In genomic region chr4:45407001-45407702, GRCm38 (mm10) we compare ENCODE assay signal across 9 mouse cellular contexts. TPM values are rescaled to one million over a fixed set of nuclear protein-coding genes. Genes with fewer than 3 reads are reported as not detected.
DNase-seq lines count a peak whose midpoint lies in the region; ATAC-seq lines count a peak whose summit lies in the region.
"Had no signal": no experiment of that assay in that cellular context is flagged by ENCODE, and none has a peak within 500 bp of the region (broad histone marks: within the 10 kb centered on the region; RNA-seq: fewer than 3 reads in every experiment).

No protein-coding gene starts in this region.

- H3K9me3 ChIP-seq in heart, embryonic 15.5 days (replicated peaks), result no peaks in the 10 kb centered on the region
- H3K9me3 ChIP-seq in hindbrain, embryonic 14.5 days (ENCODE audit: control insufficient read depth, low read length), result no peaks in the 10 kb centered on the region
- no peaks in the 10 kb centered on the region for H3K9me3 ChIP-seq in midbrain, embryonic 12.5 days

- H3K27me3 ChIP-seq in heart, embryonic 15.5 days, result no peaks in the 10 kb centered on the region
- no peaks in the 10 kb centered on the region for H3K27me3 ChIP-seq in hindbrain, embryonic 14.5 days (ENCODE audit: control insufficient read depth, insufficient read depth, low read length)
- H3K27me3 ChIP-seq in midbrain, embryonic 12.5 days, result peaks cover 12% of the 10 kb centered on the region

- no peak overlapping the region for H3K27ac ChIP-seq in heart, embryonic 15.5 days
- H3K27ac ChIP-seq in brown adipose tissue, adult 24 weeks (replicated peaks; ENCODE audit: low read depth, low read length), result peak overlapping the region; percentile 83
- H3K27ac ChIP-seq in hindbrain, embryonic 14.5 days, result no peak overlapping the region
- peak overlapping the region; percentile 93; the same call in 1 of the 2 replicates for H3K27ac ChIP-seq in midbrain, embryonic 12.5 days (replicated peaks)

- peak overlapping the region; percentile 98 for H3K9ac ChIP-seq in heart, embryonic 15.5 days
- peak overlapping the region; percentile 98 for H3K9ac ChIP-seq in hindbrain, embryonic 14.5 days
- H3K9ac ChIP-seq in midbrain, embryonic 12.5 days (replicated peaks), result peak overlapping the region; percentile 97

- H3K4me2 ChIP-seq in heart, embryonic 15.5 days, result peak overlapping the region; percentile 87
- H3K4me2 ChIP-seq in hindbrain, embryonic 14.5 days (replicated peaks), result peak overlapping the region; percentile 86
- H3K4me2 ChIP-seq in midbrain, embryonic 12.5 days (replicated peaks), result peak overlapping the region; percentile 60

- ATAC-seq in heart, embryonic 15.5 days (replicated peaks; ENCODE audit: insufficient number of reproducible peaks, insufficient read depth, low FRiP score, low read depth), result no peak
- ATAC-seq in hindbrain, embryonic 14.5 days (ENCODE audit: low FRiP score), result no peak
- no peak for ATAC-seq in midbrain, embryonic 12.5 days (ENCODE audit: low FRiP score, low read depth)

- peak overlapping the region; percentile 97 for H3K4me3 ChIP-seq in heart, embryonic 15.5 days
- peak overlapping the region; percentile 52 for H3K4me3 ChIP-seq in brown adipose tissue, adult 24 weeks (ENCODE audit: insufficient read depth, low read depth, low read length)
- peak overlapping the region; percentile 99 for H3K4me3 ChIP-seq in hindbrain, embryonic 14.5 days (replicated peaks; ENCODE audit: low read length)
- H3K4me3 ChIP-seq in midbrain, embryonic 12.5 days, result peak overlapping the region; percentile 96

- H3K36me3 ChIP-seq in heart, embryonic 15.5 days, result peaks cover 17% of the 10 kb centered on the region
- peaks cover 25% of the 10 kb centered on the region for H3K36me3 ChIP-seq in hindbrain, embryonic 14.5 days (replicated peaks; ENCODE audit: control insufficient read depth, insufficient read depth)
- H3K36me3 ChIP-seq in midbrain, embryonic 12.5 days, result peaks cover 24% of the 10 kb centered on the region

- peaks cover 44% of the 10 kb centered on the region for H3K4me1 ChIP-seq in heart, embryonic 15.5 days (replicated peaks)
- H3K4me1 ChIP-seq in brown adipose tissue, adult 24 weeks (ENCODE audit: control insufficient read depth, insufficient read depth, insufficient read length, low read length), result peaks cover 16% of the 10 kb centered on the region
- peaks cover 17% of the 10 kb centered on the region for H3K4me1 ChIP-seq in hindbrain, embryonic 14.5 days (replicated peaks; ENCODE audit: control insufficient read depth, insufficient read depth, low read length)
- H3K4me1 ChIP-seq in midbrain, embryonic 12.5 days, result peaks cover 29% of the 10 kb centered on the region

- WGBS in heart, embryonic 15.5 days, result 36% methylated on average over 5 of the region's 5 CpGs
- 68% methylated on average over 5 of the region's 5 CpGs for WGBS in hindbrain, embryonic 14.5 days
- WGBS in midbrain, embryonic 12.5 days, result 61% methylated on average over 5 of the region's 5 CpGs

- DNase-seq in heart, adult 8-10 months (ENCODE audit: low spot score), result no peak
- DNase-seq in hindbrain, embryonic 14.5 days (ENCODE audit: low spot score), result no peak
- no peak for DNase-seq in adipocyte (ENCODE audit: low spot score)
- no peak for DNase-seq in layer of hippocampus, postnatal 10 days (ENCODE audit: low spot score in 2 of 2)
- DNase-seq in adrenal gland, adult 18-20 months (ENCODE audit: low spot score in 2 of 2), result no peak
- DNase-seq: thymus, postnatal 4 days had no signal

RNA-seq across cellular contexts. Expression of gene Slc25a51, which starts 1.4 kb away (rescaled TPM):
- 71.7 and 74.2 TPM in 2 replicates for polyA plus RNA-seq in heart, embryonic 15.5 days (2015; fragmentation: Nextera tagmentation; extraction: Ambion mirVana)
- 100 to 1,000 TPM in 1 of 4 experiments, 10 to 100 TPM in 3; 84.3 to 112 (median 96.3) TPM for total RNA-seq in heart, adult 8-10 months (2022)
- 220 and 224 TPM in 2 replicates for polyA plus RNA-seq in brown adipose tissue, adult 24 weeks (2012; ENCODE audit: insufficient read depth, insufficient read length, missing spikeins)
- 69.3 and 79.1 TPM in 2 replicates for polyA plus RNA-seq in hindbrain, embryonic 14.5 days (2014; fragmentation: Nextera tagmentation; extraction: Ambion mirVana)
- 80.8 and 87.7 TPM in 2 replicates for polyA plus RNA-seq in midbrain, embryonic 12.5 days (2016; fragmentation: Nextera tagmentation; extraction: Ambion mirVana)
- 100 to 1,000 TPM; 104 to 118 TPM for total RNA-seq in layer of hippocampus, postnatal 10 days (2021)
- total RNA-seq in adrenal gland, adult 18-20 months (2021), result 100 to 1,000 TPM; 326 to 423 TPM

Comparison
In these comparisons a context has a peak if more than half of its experiments do, and no peak if none do; other contexts are left out.
1. H3K27ac ChIP-seq: peak in brown adipose tissue, adult 24 weeks (single experiment) and midbrain, embryonic 12.5 days (single experiment); none in heart, embryonic 15.5 days (single experiment) and hindbrain, embryonic 14.5 days (single experiment).
2. Peak in every context shown above with its lines, with median percentiles within 50 percentile points of each other: H3K4me2 ChIP-seq, H3K4me3 ChIP-seq and H3K9ac ChIP-seq.